8 mouse cellular contexts compared by ENCODE assay signal in the genomic region with DNA sequence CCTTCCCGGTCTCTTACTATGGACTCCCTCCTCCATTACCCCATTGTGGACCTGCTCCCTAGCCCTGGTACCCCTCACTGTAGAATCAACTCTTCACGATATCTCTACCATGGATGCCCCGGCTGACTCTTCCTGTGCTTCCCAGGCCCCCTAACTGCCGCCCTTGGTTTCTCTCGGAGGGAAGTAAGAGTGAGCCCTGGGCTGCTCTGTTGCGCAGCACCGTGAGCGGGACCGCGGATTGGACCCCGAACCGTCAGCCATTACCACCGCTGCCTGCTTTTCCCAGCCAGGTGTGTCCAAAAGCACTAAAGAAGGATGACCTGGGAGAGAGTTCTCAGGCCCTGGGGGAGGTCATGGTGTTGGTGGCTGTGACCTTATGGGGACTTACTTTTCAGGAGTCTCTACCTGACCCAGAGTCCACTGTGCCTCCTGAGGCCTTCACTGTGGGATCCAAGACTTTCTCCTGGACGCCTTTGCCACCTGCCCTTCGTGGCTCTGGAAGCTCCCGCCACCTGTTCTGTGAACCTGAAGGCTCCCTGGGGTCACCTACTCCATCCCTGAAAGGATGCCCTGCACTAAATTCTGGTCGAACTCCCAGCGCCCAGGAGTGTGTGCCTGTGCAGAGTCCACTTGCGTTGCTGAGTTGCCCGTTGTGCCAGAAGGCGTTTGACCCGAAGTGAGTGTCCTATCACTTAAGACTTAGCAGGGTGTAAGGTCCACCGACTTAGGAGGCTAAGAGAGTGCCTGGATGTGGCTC. TPM values are rescaled to one million over a fixed set of nuclear protein-coding genes. Genes with fewer than 3 reads are reported as not detected.
DNase-seq lines count a peak whose midpoint lies in the region; ATAC-seq and TF ChIP-seq lines count a peak whose summit lies in the region.

No protein-coding gene starts in this region.

- peaks cover 3% of the 10 kb centered on the region; the same call in 1 of the 2 replicates for H3K4me1 ChIP-seq in embryonic facial prominence, embryonic 11.5 days (ENCODE audit: control insufficient read depth, insufficient read depth, low read length)
- peaks cover 51% of the 10 kb centered on the region for H3K4me1 ChIP-seq in hindbrain, embryonic 10.5 days (replicated peaks)
- peaks cover 42% of the 10 kb centered on the region for H3K4me1 ChIP-seq in limb, embryonic 12.5 days (replicated peaks)
- H3K4me1 ChIP-seq in midbrain, embryonic 16.5 days (ENCODE audit: control insufficient read depth, insufficient read depth, low read length), result peaks cover 30% of the 10 kb centered on the region

- DNase-seq in left cerebral cortex, adult 2 months (ENCODE audit: extremely low spot score in 1 of 2, low spot score in 2 of 2), result peak in 1 of 2 experiments; percentile 41
- no peak for DNase-seq in left cerebral cortex, adult 18-20 months (ENCODE audit: low spot score in 2 of 2)
- DNase-seq in MEL-GATA-1-ER (ENCODE audit: extremely low read depth, low read depth), result peak; percentile 30
- no peak for DNase-seq in embryonic facial prominence, embryonic 11.5 days (ENCODE audit: low spot score)
- no peak for DNase-seq in hindbrain, embryonic 10.5 days (ENCODE audit: low spot score)
- DNase-seq in T-cell, adult 2 months (ENCODE audit: low spot score), result no peak

- peak overlapping the region; percentile 91 for H3K9ac ChIP-seq in embryonic facial prominence, embryonic 11.5 days (replicated peaks; ENCODE audit: low read length)
- peak overlapping the region; percentile 82 for H3K9ac ChIP-seq in limb, embryonic 12.5 days (replicated peaks)
- H3K9ac ChIP-seq in midbrain, embryonic 16.5 days (ENCODE audit: low read depth, low read length), result peak overlapping the region; percentile 81

- WGBS in embryonic facial prominence, embryonic 11.5 days, result 11% methylated on average over 23 of the region's 23 CpGs
- 11% methylated on average over 23 of the region's 23 CpGs for WGBS in hindbrain, embryonic 10.5 days
- WGBS in limb, embryonic 12.5 days, result 13% methylated on average over 23 of the region's 23 CpGs
- WGBS in midbrain, embryonic 16.5 days, result 8% methylated on average over 23 of the region's 23 CpGs

- no peak for ATAC-seq in embryonic facial prominence, embryonic 11.5 days (replicated peaks; ENCODE audit: insufficient number of reproducible peaks, low FRiP score, low TSS enrichment, low read depth)
- ATAC-seq in limb, embryonic 12.5 days (ENCODE audit: insufficient number of reproducible peaks, insufficient read depth, low FRiP score, low TSS enrichment, low read depth), result 0 out of 2 replicates have a peak, but pooled peaks have one; percentile 6
- ATAC-seq in midbrain, embryonic 16.5 days, result peak; percentile 52

- no peaks in the 10 kb centered on the region; the same call in 1 of the 2 replicates for H3K36me3 ChIP-seq in embryonic facial prominence, embryonic 11.5 days (replicated peaks; ENCODE audit: control insufficient read depth, insufficient read depth, low read depth, low read length)
- peaks cover 21% of the 10 kb centered on the region for H3K36me3 ChIP-seq in hindbrain, embryonic 10.5 days
- H3K36me3 ChIP-seq in limb, embryonic 12.5 days, result peaks cover 24% of the 10 kb centered on the region
- H3K36me3 ChIP-seq in midbrain, embryonic 16.5 days (ENCODE audit: control insufficient read depth, insufficient read depth, low read length), result no peaks in the 10 kb centered on the region

- no peak for TF ChIP-seq CTCF in left cerebral cortex, adult 2 months (IDR thresholded peaks at IDR 0.05)

- no peaks in the 10 kb centered on the region for H3K9me3 ChIP-seq in embryonic facial prominence, embryonic 11.5 days (replicated peaks; ENCODE audit: control insufficient read depth, low read length)
- H3K9me3 ChIP-seq in hindbrain, embryonic 10.5 days, result no peaks in the 10 kb centered on the region
- no peaks in the 10 kb centered on the region for H3K9me3 ChIP-seq in limb, embryonic 12.5 days
- no peaks in the 10 kb centered on the region for H3K9me3 ChIP-seq in midbrain, embryonic 16.5 days (replicated peaks; ENCODE audit: control insufficient read depth, low read length, poor library complexity, severe bottlenecking)

- H3K4me2 ChIP-seq in embryonic facial prominence, embryonic 11.5 days (ENCODE audit: low read depth, low read length), result peak overlapping the region; percentile 93
- H3K4me2 ChIP-seq in limb, embryonic 12.5 days, result peak overlapping the region; percentile 93
- peak overlapping the region; percentile 82 for H3K4me2 ChIP-seq in midbrain, embryonic 16.5 days (ENCODE audit: low read length)

- intact Hi-C loops in left cerebral cortex, adult 2 months (cut with DNase I), result loop anchor here (2.0 kb wide), 1 partner anchor 58 kb away; no protein-coding TSS in a partner anchor

- peak overlapping the region; percentile 75 for H3K4me3 ChIP-seq in left cerebral cortex, adult 2 months
- H3K4me3 ChIP-seq in embryonic facial prominence, embryonic 11.5 days (ENCODE audit: low read depth, low read length), result peak overlapping the region; percentile 65
- H3K4me3 ChIP-seq in hindbrain, embryonic 10.5 days, result peak overlapping the region; percentile 73
- peak overlapping the region; percentile 61 for H3K4me3 ChIP-seq in limb, embryonic 12.5 days (replicated peaks)
- H3K4me3 ChIP-seq in midbrain, embryonic 16.5 days (ENCODE audit: low read depth, low read length), result peak overlapping the region; percentile 58

- H3K27me3 ChIP-seq in embryonic facial prominence, embryonic 11.5 days (ENCODE audit: control insufficient read depth, insufficient read depth, low read length), result no peaks in the 10 kb centered on the region
- H3K27me3 ChIP-seq in hindbrain, embryonic 10.5 days (ENCODE audit: insufficient read depth, poor library complexity, severe bottlenecking), result no peaks in the 10 kb centered on the region
- no peaks in the 10 kb centered on the region for H3K27me3 ChIP-seq in limb, embryonic 12.5 days
- H3K27me3 ChIP-seq in midbrain, embryonic 16.5 days (ENCODE audit: control insufficient read depth, insufficient read depth, low read depth, low read length), result no peaks in the 10 kb centered on the region

- H3K27ac ChIP-seq in left cerebral cortex, adult 2 months, result peak overlapping the region; percentile 97
- H3K27ac ChIP-seq in embryonic facial prominence, embryonic 11.5 days (replicated peaks; ENCODE audit: low read depth, low read length), result peak overlapping the region; percentile 90
- peak overlapping the region; percentile 98 for H3K27ac ChIP-seq in hindbrain, embryonic 10.5 days
- peak overlapping the region; percentile 97 for H3K27ac ChIP-seq in limb, embryonic 12.5 days
- H3K27ac ChIP-seq in midbrain, embryonic 16.5 days (ENCODE audit: low read length), result peak overlapping the region; percentile 98

RNA-seq across cellular contexts. Expression of a gene that starts 0.9 kb away (rescaled TPM):
- total RNA-seq in left cerebral cortex, adult 2 months (2021), result 10 to 100 TPM; 25.9 to 28.8 TPM
- 10 to 100 TPM; 28.0 to 29.5 TPM for total RNA-seq in left cerebral cortex, adult 18-20 months (2021)
- polyA plus RNA-seq in embryonic facial prominence, embryonic 11.5 days (2014; fragmentation: Nextera tagmentation; extraction: Ambion mirVana), result 87.8 and 93.4 TPM in 2 replicates
- 115 and 118 TPM in 2 replicates for polyA plus RNA-seq in hindbrain, embryonic 10.5 days (2016; fragmentation: Nextera tagmentation; extraction: Ambion mirVana)
- polyA plus RNA-seq in limb, embryonic 12.5 days (2016; fragmentation: Nextera tagmentation; extraction: Ambion mirVana), result 96.0 and 99.2 TPM in 2 replicates
- 69.8 and 70.1 TPM in 2 replicates for polyA plus RNA-seq in midbrain, embryonic 16.5 days (2015; fragmentation: Nextera tagmentation; extraction: Ambion mirVana)

RNA-seq across cellular contexts. Expression of a gene that starts 28.1 kb away (rescaled TPM):
- 100 to 1,000 TPM; 113 to 119 TPM for total RNA-seq in left cerebral cortex, adult 2 months (2021)
- total RNA-seq in left cerebral cortex, adult 18-20 months (2021), result 100 to 1,000 TPM; 115 to 128 TPM
- 15.4 and 15.9 TPM in 2 replicates for polyA plus RNA-seq in embryonic facial prominence, embryonic 11.5 days (2014; fragmentation: Nextera tagmentation; extraction: Ambion mirVana)
- 9.3 and 10.1 TPM in 2 replicates for polyA plus RNA-seq in hindbrain, embryonic 10.5 days (2016; fragmentation: Nextera tagmentation; extraction: Ambion mirVana)
- polyA plus RNA-seq in limb, embryonic 12.5 days (2016; fragmentation: Nextera tagmentation; extraction: Ambion mirVana), result 18.4 and 18.8 TPM in 2 replicates
- polyA plus RNA-seq in midbrain, embryonic 16.5 days (2015; fragmentation: Nextera tagmentation; extraction: Ambion mirVana), result 9.6 and 10.1 TPM in 2 replicates
